Mouse (Mus musculus) midbrain, embryonic 14.5 days (tissue): ENCODE measurements around the gene Ncor2. TPM values are rescaled to one million over a fixed set of nuclear protein-coding genes. Genes with fewer than 3 reads are reported as not detected.

Source experiments
- ATAC-seq: fragments of 200-750 bp; cut with Nextera tagmentation; 2 replicates; pipeline ENCODE4 v1.8.0; 2017; ENCODE audit warnings: moderate number of reproducible peaks, moderate library complexity; ENCODE audit not compliant: low FRiP score, low TSS enrichment
- DNase-seq: peaks from one replicate; pipeline ENCODE4 v3.0.0-alpha.2; 2015
- H3K27ac ChIP-seq: fragments of 300-500 bp; sonication (generic); replicated peaks from 2 replicates; pipeline ENCODE4 v1.5.1; 2014; ENCODE audit warnings: mild to moderate bottlenecking, low read depth, low read length, moderate library complexity
- H3K27me3 ChIP-seq: fragments of 300-500 bp; sonication (generic); 2 replicates; pipeline ENCODE4 v1.6.1; 2014; ENCODE audit warnings: low read length, control low read depth, mixed read lengths; ENCODE audit not compliant: control insufficient read depth, insufficient read depth
- H3K36me3 ChIP-seq: fragments of 300-500 bp; sonication (generic); 2 replicates; pipeline ENCODE4 v1.6.1; 2014; ENCODE audit warnings: low read length, control low read depth; ENCODE audit not compliant: control insufficient read depth, insufficient read depth
- H3K4me1 ChIP-seq: fragments of 300-500 bp; sonication (generic); 2 replicates; pipeline ENCODE4 v1.6.1; 2014; ENCODE audit warnings: mild to moderate bottlenecking, antibody characterized with exemption, low read length, control low read depth; ENCODE audit not compliant: control insufficient read depth, insufficient read depth
- H3K4me2 ChIP-seq: fragments of 300-500 bp; sonication (generic); 2 replicates; pipeline ENCODE4 v1.6.1; 2014; ENCODE audit warnings: mild to moderate bottlenecking, low read length, moderate library complexity
- H3K4me3 ChIP-seq: fragments of 300-500 bp; sonication (generic); replicated peaks from 2 replicates; pipeline ENCODE4 v1.5.1; 2014; ENCODE audit warnings: low read depth, low read length
- H3K9ac ChIP-seq: fragments of 300-500 bp; sonication (generic); replicated peaks from 2 replicates; pipeline ENCODE4 v1.6.1; 2014; ENCODE audit warnings: mild to moderate bottlenecking, low read length, moderate library complexity
- H3K9me3 ChIP-seq: fragments of 300-500 bp; sonication (generic); 2 replicates; pipeline ENCODE4 v1.6.1; 2016; ENCODE audit warnings: low read length, control low read depth, mixed read lengths; ENCODE audit not compliant: control insufficient read depth
- whole genome bisulfite sequencing: fragments of 180-500 bp; shearing (Covaris S2); extraction: QIAGEN DNeasy Blood & Tissue Kit; methylation state at CpG from one replicate; pipeline ENCODE4 v1.1.7; 2014; 5-methylcytosine and 5-hydroxymethylcytosine counted together
- polyA plus RNA-seq: library from polyadenylated mRNA; unstranded; fragments of >200 nt; fragmentation: Nextera tagmentation; extraction: Ambion mirVana; gene quantifications from 2 replicates; pipeline ENCODE4 v1.2.1, GENCODE M21; 2014

The Ncor2 gene
- polyA plus RNA-seq, 1 experiment from 2014 or later, result 23.7 TPM

- WGBS, result 93% methylated on average over 1 of the region's 1 CpGs
- peak overlapping the region; percentile 63 for H3K27ac ChIP-seq
- H3K4me2 ChIP-seq, result no peak overlapping the region
- no peak for ATAC-seq
- no peak overlapping the region for H3K9ac ChIP-seq
- H3K9me3 ChIP-seq, result no peaks in the 10 kb centered on the region
- peaks cover 38% of the 10 kb centered on the region for H3K36me3 ChIP-seq
- peaks cover 19% of the 10 kb centered on the region for H3K4me1 ChIP-seq
- H3K27me3 ChIP-seq, result no peaks in the 10 kb centered on the region
- no peak overlapping the region for H3K4me3 ChIP-seq
- DNase-seq, result no peak
These were observed 66.4 kb downstream of the Ncor2 start for GRCm38 (mm10) chr5:125112588-125112987.

- peak overlapping the region; percentile 68 for H3K27ac ChIP-seq
- peaks cover 35% of the 10 kb centered on the region for H3K36me3 ChIP-seq
- no peak for ATAC-seq
- H3K4me2 ChIP-seq, result no peak overlapping the region
- WGBS, result 49% methylated on average over 6 of the region's 6 CpGs
- DNase-seq, result peak; percentile 58
- H3K27me3 ChIP-seq, result no peaks in the 10 kb centered on the region
- H3K9ac ChIP-seq, result peak overlapping the region; percentile 17; the same call in 1 of the 2 replicates
- H3K4me3 ChIP-seq, result no peak overlapping the region
- no peaks in the 10 kb centered on the region for H3K9me3 ChIP-seq
- H3K4me1 ChIP-seq, result peaks cover 19% of the 10 kb centered on the region
These were observed 67.9 kb downstream of the Ncor2 start for GRCm38 (mm10) chr5:125111137-125111536.

GRCm38 (mm10) chr5:125110722-125111121 lies 68.3 kb downstream of the Ncor2 start:
- H3K36me3 ChIP-seq, result peaks cover 39% of the 10 kb centered on the region
- H3K4me2 ChIP-seq, result no peak overlapping the region
- no peak for ATAC-seq
- H3K27me3 ChIP-seq, result no peaks in the 10 kb centered on the region
- no peak overlapping the region for H3K4me3 ChIP-seq
- 36% methylated on average over 3 of the region's 3 CpGs for WGBS
- H3K4me1 ChIP-seq, result peaks cover 19% of the 10 kb centered on the region
- H3K9ac ChIP-seq, result peak overlapping the region; percentile 17; the same call in 1 of the 2 replicates
- H3K9me3 ChIP-seq, result no peaks in the 10 kb centered on the region
- peak; percentile 56 for DNase-seq
- H3K27ac ChIP-seq, result peak overlapping the region; percentile 68

- H3K27ac ChIP-seq, result 0 out of 2 replicates have a peak overlapping the region, but pooled peaks have one; percentile 68
- WGBS, result 89% methylated on average over 8 of the region's 8 CpGs
- H3K27me3 ChIP-seq, result no peaks in the 10 kb centered on the region
- peaks cover 38% of the 10 kb centered on the region for H3K36me3 ChIP-seq
- no peak for DNase-seq
- no peak for ATAC-seq
- H3K9me3 ChIP-seq, result no peaks in the 10 kb centered on the region
- H3K4me1 ChIP-seq, result peaks cover 22% of the 10 kb centered on the region
- no peak overlapping the region for H3K4me2 ChIP-seq
- H3K9ac ChIP-seq, result no peak overlapping the region
- H3K4me3 ChIP-seq, result no peak overlapping the region
These were observed 68.8 kb downstream of the Ncor2 start for GRCm38 (mm10) chr5:125110196-125110595.

- H3K4me3 ChIP-seq, result no peak overlapping the region
- DNase-seq (peak; percentile 72), ATAC-seq (no peak)
- 69% methylated on average over 11 of the region's 11 CpGs for WGBS
- H3K4me2 ChIP-seq, result no peak overlapping the region
- H3K4me1 ChIP-seq, result peaks cover 38% of the 10 kb centered on the region
- H3K9ac ChIP-seq, result no peak overlapping the region
- H3K36me3 ChIP-seq, result peaks cover 42% of the 10 kb centered on the region
- H3K9me3 ChIP-seq, result no peaks in the 10 kb centered on the region
- H3K27ac ChIP-seq, result no peak overlapping the region
- no peaks in the 10 kb centered on the region for H3K27me3 ChIP-seq
These were observed 71.9 kb downstream of the Ncor2 start for GRCm38 (mm10) chr5:125107011-125107651.

GRCm38 (mm10) chr5:125106191-125106590 lies 72.8 kb downstream of the Ncor2 start:
- H3K27me3 ChIP-seq, result no peaks in the 10 kb centered on the region
- no peak overlapping the region for H3K9ac ChIP-seq
- no peak overlapping the region for H3K4me2 ChIP-seq
- 95% methylated on average over 16 of the region's 16 CpGs for WGBS
- no peak overlapping the region for H3K4me3 ChIP-seq
- peaks cover 49% of the 10 kb centered on the region for H3K36me3 ChIP-seq
- no peak for DNase-seq
- H3K9me3 ChIP-seq, result no peaks in the 10 kb centered on the region
- H3K4me1 ChIP-seq, result peaks cover 30% of the 10 kb centered on the region
- H3K27ac ChIP-seq, result no peak overlapping the region
- ATAC-seq, result no peak

- ATAC-seq (no peak), DNase-seq (no peak)
- Histone ChIP-seq H3K27me3 (no peaks in the 10 kb centered on the region), H3K9me3 (no peaks in the 10 kb centered on the region), H3K36me3 (peaks cover 48% of the 10 kb centered on the region), H3K4me1 (peaks cover 24% of the 10 kb centered on the region), H3K4me2 (no peak overlapping the region), H3K4me3 (no peak overlapping the region), H3K9ac (no peak overlapping the region), H3K27ac (no peak overlapping the region)
- 43% methylated on average over 6 of the region's 6 CpGs for WGBS
These were observed 74.2 kb downstream of the Ncor2 start for GRCm38 (mm10) chr5:125104841-125105240.

- 0 out of 2 replicates have a peak, but pooled peaks have one; percentile 12 for ATAC-seq
- H3K27ac ChIP-seq, result peak overlapping the region; percentile 81
- H3K4me2 ChIP-seq, result no peak overlapping the region
- no peak overlapping the region for H3K4me3 ChIP-seq
- no peaks in the 10 kb centered on the region for H3K27me3 ChIP-seq
- peak; percentile 36 for DNase-seq
- H3K36me3 ChIP-seq, result peaks cover 36% of the 10 kb centered on the region
- H3K4me1 ChIP-seq, result peaks cover 24% of the 10 kb centered on the region
- 17% methylated on average over 6 of the region's 6 CpGs for WGBS
- H3K9ac ChIP-seq, result 0 out of 2 replicates have a peak overlapping the region, but pooled peaks have one; percentile 16
- no peaks in the 10 kb centered on the region for H3K9me3 ChIP-seq
These were observed 75.6 kb downstream of the Ncor2 start for GRCm38 (mm10) chr5:125103396-125103795.

- 36% methylated on average over 7 of the region's 7 CpGs for WGBS
- H3K9ac ChIP-seq, result 0 out of 2 replicates have a peak overlapping the region, but pooled peaks have one; percentile 16
- H3K9me3 ChIP-seq, result no peaks in the 10 kb centered on the region
- peak overlapping the region; percentile 81 for H3K27ac ChIP-seq
- H3K4me3 ChIP-seq, result no peak overlapping the region
- ATAC-seq (peak; percentile 72), DNase-seq (peak; percentile 89)
- no peak overlapping the region for H3K4me2 ChIP-seq
- H3K27me3 ChIP-seq, result no peaks in the 10 kb centered on the region
- peaks cover 31% of the 10 kb centered on the region for H3K36me3 ChIP-seq
- H3K4me1 ChIP-seq, result peaks cover 24% of the 10 kb centered on the region
These were observed 76.1 kb downstream of the Ncor2 start for GRCm38 (mm10) chr5:125102907-125103306.
